Mouse (Mus musculus): Measurements from ENCODE around the gene Ogfod2. TPM values are rescaled to one million over a fixed set of nuclear protein-coding genes. Genes with fewer than 3 reads are reported as not detected.

Gene Ogfod2
- total and polyA plus RNA-seq, 2 experiments from 2014 or later: 19.3 to 37.6 TPM

DNA sequence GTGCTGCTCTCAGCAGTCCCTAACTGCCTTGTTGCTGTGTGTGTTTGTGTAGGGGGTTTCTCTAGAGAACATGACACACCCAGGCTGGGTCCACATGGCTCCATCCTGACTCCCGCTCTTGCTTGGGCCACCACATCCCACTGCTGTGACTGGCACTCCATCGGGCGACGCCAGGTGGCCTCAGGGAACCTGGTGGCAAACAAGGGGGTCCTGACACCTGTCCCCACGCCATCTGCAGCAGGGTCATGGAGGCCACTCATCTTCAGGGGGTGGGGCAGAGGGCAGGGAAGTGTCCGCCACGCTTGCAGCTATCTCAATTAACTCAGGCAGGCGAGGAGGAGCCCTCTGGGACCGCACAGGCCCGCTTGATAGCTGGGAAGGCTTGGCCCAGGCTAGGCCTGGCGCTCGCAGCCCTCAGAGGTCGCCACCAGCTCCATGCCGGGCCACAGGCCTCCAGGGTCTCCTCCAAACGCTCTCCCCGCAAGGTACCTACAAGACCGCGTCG, 17.0 kb upstream of the Ogfod2 start:
- ATAC-seq (ENCODE audit: insufficient read depth, low read depth) (peak; percentile 36), DNase-seq (ENCODE audit: low spot score) (no peak)
- Histone ChIP-seq H3K27ac (ENCODE audit: low read depth) (no peak overlapping the region), H3K9ac (replicated peaks; ENCODE audit: low read depth, low read length) (peak overlapping the region; percentile 38), H3K9me3 (replicated peaks; ENCODE audit: control insufficient read depth, low read length) (no peaks in the 10 kb centered on the region), H3K4me3 (ENCODE audit: low read depth, low read length) (peak overlapping the region; percentile 46), H3K4me2 (ENCODE audit: low read depth, low read length) (peak overlapping the region; percentile 67), H3K4me1 (ENCODE audit: control insufficient read depth, insufficient read depth) (peaks cover 11% of the 10 kb centered on the region; the same call in 1 of the 2 replicates), H3K27me3 (ENCODE audit: control insufficient read depth, insufficient read depth, low read length) (no peaks in the 10 kb centered on the region), H3K36me3 (replicated peaks; ENCODE audit: control insufficient read depth, insufficient read depth, low read length) (no peaks in the 10 kb centered on the region)
- TF ChIP-seq EP300 (IDR thresholded peaks at IDR 0.05; ENCODE audit: low read depth): no peak
- no peak for TF ChIP-seq CTCF (IDR thresholded peaks at IDR 0.05; ENCODE audit: low read depth)
- WGBS: 19% methylated on average over 19 of the region's 19 CpGs

DNA sequence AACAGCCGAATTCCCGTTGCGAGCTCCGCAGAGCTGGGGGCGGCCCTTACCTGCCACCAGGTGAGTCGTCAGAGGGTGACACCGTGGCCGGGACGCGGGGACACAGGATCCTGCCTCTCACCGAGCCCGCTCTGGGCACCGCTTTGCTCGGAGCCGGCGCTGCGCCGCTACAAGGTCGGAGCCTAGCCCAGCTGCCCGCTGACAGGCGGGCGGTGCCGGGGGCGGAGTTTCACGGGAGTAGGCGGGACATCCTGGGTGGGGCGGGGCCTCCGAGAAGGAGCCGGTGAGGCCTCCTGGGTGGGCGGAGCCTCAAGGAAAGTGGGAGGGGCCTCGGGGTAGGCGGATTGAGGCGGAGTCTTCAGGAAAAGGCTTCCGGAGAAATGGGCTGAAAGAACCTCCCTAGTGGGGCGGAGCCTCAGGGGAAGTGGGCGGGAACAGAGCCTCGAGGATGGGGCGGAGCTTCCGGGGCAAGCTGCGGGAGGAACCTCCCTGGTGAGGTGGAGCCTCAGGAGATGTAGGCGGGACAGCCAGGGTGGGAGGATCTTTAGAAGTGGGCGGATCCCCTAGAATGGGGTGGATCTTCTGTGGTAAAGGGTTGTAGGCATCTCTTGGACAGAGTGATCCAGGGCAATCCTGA, 16.4 kb upstream of the Ogfod2 start, which contains the start of gene Abcb9:
Gene Abcb9, minus strand, starts transcription at position 203 of the 637 bp plus-strand sequence.
- no peak for TF ChIP-seq CTCF (IDR thresholded peaks at IDR 0.05; ENCODE audit: low read depth)
- no peak for TF ChIP-seq EP300 (IDR thresholded peaks at IDR 0.05; ENCODE audit: low read depth)
- no peaks in the 10 kb centered on the region for H3K27me3 ChIP-seq (ENCODE audit: control insufficient read depth, insufficient read depth, low read length)
- H3K4me1 ChIP-seq (ENCODE audit: control insufficient read depth, insufficient read depth): peaks cover 11% of the 10 kb centered on the region; the same call in 1 of the 2 replicates
- WGBS: under 1% methylated on average over 42 of the region's 42 CpGs
- no peaks in the 10 kb centered on the region for H3K36me3 ChIP-seq (replicated peaks; ENCODE audit: control insufficient read depth, insufficient read depth, low read length)
- no peak within 1 kb of the TSS for H3K27ac ChIP-seq (ENCODE audit: low read depth)
- H3K4me3 ChIP-seq (ENCODE audit: low read depth, low read length): peak within 1 kb of the TSS; percentile 46
- H3K9ac ChIP-seq (replicated peaks; ENCODE audit: low read depth, low read length): peak within 1 kb of the TSS; percentile 38
- no peaks in the 10 kb centered on the region for H3K9me3 ChIP-seq (replicated peaks; ENCODE audit: control insufficient read depth, low read length)
- ATAC-seq (ENCODE audit: insufficient read depth, low read depth): peak; percentile 82
- H3K4me2 ChIP-seq (ENCODE audit: low read depth, low read length): peak within 1 kb of the TSS; percentile 67
- DNase-seq (ENCODE audit: low spot score): peak; percentile 71

DNA sequence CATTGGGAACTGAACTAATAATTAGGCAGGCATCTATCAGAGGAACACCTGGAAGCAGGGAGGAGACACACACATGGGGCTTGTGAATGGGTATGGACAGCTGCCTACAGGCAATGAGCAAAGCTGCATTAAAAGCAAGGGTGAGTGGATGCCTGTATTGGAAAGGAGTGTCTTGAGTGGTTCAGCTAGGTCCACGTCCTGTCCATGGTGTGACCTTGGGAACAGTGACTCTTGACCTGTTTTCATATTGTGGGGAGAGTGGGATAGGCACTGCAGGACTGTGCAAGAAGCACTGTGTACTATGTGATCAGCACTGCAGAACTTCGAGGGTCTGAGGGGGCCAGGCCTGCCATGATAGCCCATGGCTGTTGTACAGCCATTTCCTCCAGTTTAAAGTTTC, 13.2 kb upstream of the Ogfod2 start:
- no peak overlapping the region for H3K27ac ChIP-seq (ENCODE audit: low read depth)
- no peaks in the 10 kb centered on the region for H3K9me3 ChIP-seq (replicated peaks; ENCODE audit: control insufficient read depth, low read length)
- H3K4me2 ChIP-seq (ENCODE audit: low read depth, low read length): no peak overlapping the region
- H3K4me3 ChIP-seq (ENCODE audit: low read depth, low read length): no peak overlapping the region
- H3K4me1 ChIP-seq (ENCODE audit: control insufficient read depth, insufficient read depth): no peaks in the 10 kb centered on the region
- no peak for ATAC-seq (ENCODE audit: insufficient read depth, low read depth)
- WGBS: 87% methylated on average over 2 of the region's 2 CpGs
- no peaks in the 10 kb centered on the region for H3K27me3 ChIP-seq (ENCODE audit: control insufficient read depth, insufficient read depth, low read length)
- TF ChIP-seq CTCF (IDR thresholded peaks at IDR 0.05; ENCODE audit: low read depth) (no peak), EP300 (IDR thresholded peaks at IDR 0.05; ENCODE audit: low read depth) (no peak)
- no peak overlapping the region for H3K9ac ChIP-seq (replicated peaks; ENCODE audit: low read depth, low read length)
- H3K36me3 ChIP-seq (replicated peaks; ENCODE audit: control insufficient read depth, insufficient read depth, low read length): no peaks in the 10 kb centered on the region
- DNase-seq (ENCODE audit: low spot score): no peak

DNA sequence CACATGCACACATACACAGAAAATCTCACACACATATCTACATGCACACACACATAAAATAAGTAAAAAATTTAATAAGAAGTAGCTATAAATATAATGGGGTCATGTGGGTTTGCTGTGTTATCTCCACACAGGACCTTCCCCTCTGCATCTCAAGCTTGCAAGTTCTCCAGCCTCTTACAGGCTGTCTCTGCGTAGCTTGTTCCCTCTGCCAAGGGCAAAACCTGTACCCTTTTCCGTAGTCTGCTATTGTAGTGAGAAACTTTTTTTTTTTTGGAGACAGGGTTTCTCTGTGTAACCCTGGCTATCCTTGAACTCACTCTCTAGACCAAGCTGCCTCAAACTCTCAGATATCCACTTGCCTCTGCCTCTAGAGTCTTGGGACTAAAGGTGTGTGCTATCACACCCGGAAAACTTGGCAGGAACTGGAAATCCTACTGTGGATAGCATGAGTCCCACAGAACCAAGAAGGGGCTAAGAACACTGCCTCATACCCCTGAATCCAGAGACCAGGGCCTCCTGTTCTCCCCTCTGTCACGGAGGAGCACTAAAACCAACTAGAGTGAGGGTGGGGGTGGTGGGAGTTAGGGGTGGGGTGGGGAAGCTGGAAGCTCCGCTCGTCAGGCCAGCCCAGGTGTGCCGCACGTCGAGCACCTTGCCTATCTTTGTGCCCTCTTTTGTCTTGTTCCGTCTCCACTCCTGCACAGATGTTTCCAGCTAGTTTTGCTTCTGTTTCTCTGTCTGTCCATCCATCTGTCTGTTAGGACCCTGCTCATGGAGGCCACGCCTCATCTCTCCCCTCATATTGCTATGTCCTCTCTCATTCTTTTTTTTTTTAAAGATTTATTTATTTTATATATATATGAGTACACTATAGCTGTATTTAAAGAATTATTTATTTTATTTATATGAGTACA, 11.7 kb upstream of the Ogfod2 start:
- no peak overlapping the region for H3K27ac ChIP-seq (ENCODE audit: low read depth)
- no peak overlapping the region for H3K9ac ChIP-seq (replicated peaks; ENCODE audit: low read depth, low read length)
- H3K4me2 ChIP-seq (ENCODE audit: low read depth, low read length): no peak overlapping the region
- no peak overlapping the region for H3K4me3 ChIP-seq (ENCODE audit: low read depth, low read length)
- 82% methylated on average over 11 of the region's 11 CpGs for WGBS
- no peak for DNase-seq (ENCODE audit: low spot score)
- no peak for TF ChIP-seq CTCF (IDR thresholded peaks at IDR 0.05; ENCODE audit: low read depth)
- TF ChIP-seq EP300 (IDR thresholded peaks at IDR 0.05; ENCODE audit: low read depth): no peak
- H3K4me1 ChIP-seq (ENCODE audit: control insufficient read depth, insufficient read depth): no peaks in the 10 kb centered on the region
- ATAC-seq (ENCODE audit: insufficient read depth, low read depth): no peak
- no peaks in the 10 kb centered on the region for H3K9me3 ChIP-seq (replicated peaks; ENCODE audit: control insufficient read depth, low read length)
- no peaks in the 10 kb centered on the region for H3K27me3 ChIP-seq (ENCODE audit: control insufficient read depth, insufficient read depth, low read length)
- H3K36me3 ChIP-seq (replicated peaks; ENCODE audit: control insufficient read depth, insufficient read depth, low read length): no peaks in the 10 kb centered on the region

DNA sequence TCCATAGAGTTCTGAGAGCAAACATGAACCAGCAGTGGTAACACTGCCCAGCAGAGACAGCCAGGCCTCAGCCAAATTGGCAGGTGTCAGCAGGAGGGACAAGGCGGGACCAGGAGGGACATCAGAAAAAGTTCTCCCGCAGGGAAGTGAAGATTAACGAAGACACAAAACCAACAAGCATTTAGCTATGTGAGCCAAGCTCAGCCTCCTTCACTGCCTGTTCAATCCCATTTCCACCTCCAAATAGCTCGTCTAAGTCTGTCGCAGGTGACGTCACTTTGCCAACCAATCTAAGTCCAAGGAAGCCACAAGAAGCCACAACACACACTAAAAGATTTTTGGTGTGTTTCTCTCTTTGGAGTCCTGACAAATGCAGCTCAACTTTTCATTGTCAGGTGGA, 9.8 kb upstream of the Ogfod2 start:
- WGBS: 80% methylated on average over 6 of the region's 6 CpGs
- Histone ChIP-seq H3K4me3 (ENCODE audit: low read depth, low read length) (no peak overlapping the region), H3K9me3 (replicated peaks; ENCODE audit: control insufficient read depth, low read length) (no peaks in the 10 kb centered on the region), H3K4me1 (ENCODE audit: control insufficient read depth, insufficient read depth) (no peaks in the 10 kb centered on the region), H3K9ac (replicated peaks; ENCODE audit: low read depth, low read length) (no peak overlapping the region), H3K36me3 (replicated peaks; ENCODE audit: control insufficient read depth, insufficient read depth, low read length) (no peaks in the 10 kb centered on the region), H3K27ac (ENCODE audit: low read depth) (no peak overlapping the region), H3K4me2 (ENCODE audit: low read depth, low read length) (no peak overlapping the region), H3K27me3 (ENCODE audit: control insufficient read depth, insufficient read depth, low read length) (no peaks in the 10 kb centered on the region)
- no peak for ATAC-seq (ENCODE audit: insufficient read depth, low read depth)
- TF ChIP-seq EP300 (IDR thresholded peaks at IDR 0.05; ENCODE audit: low read depth) (no peak), CTCF (IDR thresholded peaks at IDR 0.05; ENCODE audit: low read depth) (no peak)
- DNase-seq (ENCODE audit: low spot score): no peak
